Mouse (Mus musculus): Measurements from ENCODE around the gene Fars2. TPM values are rescaled to one million over a fixed set of nuclear protein-coding genes. Genes with fewer than 3 reads are reported as not detected.
"Not testable (repeated sequence)": the region's sequence is repeated elsewhere in the genome, so short reads cannot be mapped to it uniquely, and the experiment has no call there.

Gene Fars2
- polyA plus RNA-seq, 1 experiment from 2014 or later, result 24.6 TPM

DNA sequence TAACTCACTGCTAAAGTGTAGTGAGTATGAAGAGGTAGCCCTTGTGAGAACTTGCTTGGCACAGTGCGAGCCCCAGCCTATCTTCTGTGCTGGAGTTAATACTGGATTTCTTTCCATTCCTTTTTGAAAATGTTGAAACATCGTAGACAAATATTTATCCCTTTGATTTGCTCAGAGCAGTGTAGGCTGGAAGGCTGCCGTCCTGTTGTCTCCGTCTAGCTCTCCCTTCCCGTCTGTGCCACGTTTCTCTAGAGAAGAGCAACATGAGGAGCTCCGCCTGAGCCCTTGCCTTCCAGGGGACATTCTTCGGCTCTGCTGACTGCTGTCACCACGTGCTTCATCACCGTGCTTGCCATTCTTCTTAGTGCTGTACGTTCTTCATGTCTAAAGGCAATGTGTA is 234.3 kb downstream of the Fars2 start:
- 85% methylated on average over 11 of the region's 11 CpGs for WGBS
- Histone ChIP-seq H3K4me1 (no peaks in the 10 kb centered on the region), H3K9ac (replicated peaks) (no peak overlapping the region), H3K36me3 (no peaks in the 10 kb centered on the region), H3K9me3 (replicated peaks) (no peaks in the 10 kb centered on the region), H3K4me2 (no peak overlapping the region), H3K27me3 (replicated peaks) (no peaks in the 10 kb centered on the region), H3K27ac (replicated peaks) (no peak overlapping the region), H3K4me3 (replicated peaks) (no peak overlapping the region)
- ATAC-seq (ENCODE audit: low FRiP score), result no peak

DNA sequence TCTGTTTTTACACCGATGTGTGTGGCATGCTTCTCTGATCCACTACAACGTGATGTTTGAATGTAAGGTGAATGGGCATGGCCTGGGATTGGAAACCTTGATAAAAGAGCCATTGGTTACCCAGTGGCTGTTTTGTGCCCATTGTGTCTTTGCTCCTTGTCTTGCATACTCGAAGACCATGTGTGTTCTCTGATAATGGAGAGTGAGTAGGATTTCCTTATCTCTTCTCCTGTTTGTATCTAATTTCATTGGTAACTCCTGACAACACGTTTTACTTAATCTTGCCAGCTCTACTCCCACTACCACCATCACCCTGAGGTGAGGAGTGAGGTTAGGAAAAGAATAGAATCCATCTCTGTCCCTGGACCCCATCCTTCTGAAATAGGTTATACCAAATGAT is 240.3 kb downstream of the Fars2 start:
- ATAC-seq (ENCODE audit: low FRiP score), result no peak
- H3K4me3 ChIP-seq (replicated peaks), result no peak overlapping the region
- H3K9me3 ChIP-seq (replicated peaks), result no peaks in the 10 kb centered on the region
- H3K4me1 ChIP-seq, result no peaks in the 10 kb centered on the region; the same call in 1 of the 2 replicates
- no peak overlapping the region for H3K4me2 ChIP-seq
- no peaks in the 10 kb centered on the region for H3K36me3 ChIP-seq
- 91% methylated on average over 4 of the region's 4 CpGs for WGBS
- H3K9ac ChIP-seq (replicated peaks), result no peak overlapping the region
- H3K27me3 ChIP-seq (replicated peaks), result no peaks in the 10 kb centered on the region
- H3K27ac ChIP-seq (replicated peaks), result no peak overlapping the region

DNA sequence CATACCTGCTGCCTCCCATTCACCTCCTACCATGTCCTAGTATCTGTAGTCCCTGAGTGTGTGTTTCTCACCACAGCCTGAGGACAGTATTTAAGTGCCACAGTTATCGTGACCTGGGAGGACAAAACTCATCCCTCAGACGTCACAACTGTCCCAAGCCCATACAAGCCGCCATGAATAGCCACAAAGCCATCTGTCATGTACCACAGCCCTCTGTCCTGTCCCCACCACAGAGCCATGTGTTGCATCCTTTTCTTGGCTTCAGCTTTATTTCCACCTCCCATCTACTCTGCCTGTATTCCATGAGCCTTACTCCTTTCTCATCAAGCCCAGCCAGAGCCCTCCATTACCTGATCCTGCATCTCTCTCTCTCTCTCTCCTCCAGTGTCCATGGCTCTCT is 244.2 kb downstream of the Fars2 start:
- Histone ChIP-seq H3K4me2 (no peak overlapping the region), H3K27me3 (replicated peaks) (no peaks in the 10 kb centered on the region), H3K9me3 (replicated peaks) (no peaks in the 10 kb centered on the region), H3K27ac (replicated peaks) (no peak overlapping the region), H3K9ac (replicated peaks) (no peak overlapping the region), H3K4me1 (peaks cover 3% of the 10 kb centered on the region; the same call in 1 of the 2 replicates), H3K36me3 (no peaks in the 10 kb centered on the region), H3K4me3 (replicated peaks) (no peak overlapping the region)
- 91% methylated on average over 3 of the region's 3 CpGs for WGBS
- ATAC-seq (ENCODE audit: low FRiP score), result no peak

DNA sequence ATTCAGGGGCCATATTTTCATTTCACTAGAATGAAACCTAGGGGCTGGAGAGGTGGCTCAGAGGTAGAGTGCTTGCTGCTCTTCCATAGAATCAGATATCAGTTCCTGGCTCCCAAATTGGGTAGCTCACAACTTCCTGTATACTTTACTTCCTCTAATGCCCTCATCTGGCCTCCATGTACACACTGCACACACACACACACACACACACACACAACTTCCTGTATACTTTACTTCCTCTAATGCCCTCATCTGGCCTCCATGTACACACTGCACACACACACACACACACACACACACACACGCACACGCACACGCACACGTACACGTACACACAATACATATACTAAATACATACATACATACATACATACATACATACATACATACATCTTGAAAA is 248.5 kb downstream of the Fars2 start:
- not testable (repeated sequence) for H3K36me3 ChIP-seq; H3K9me3 ChIP-seq (replicated peaks); H3K4me1 ChIP-seq; H3K27ac ChIP-seq (replicated peaks); ATAC-seq (ENCODE audit: low FRiP score); H3K27me3 ChIP-seq (replicated peaks); H3K4me2 ChIP-seq; H3K9ac ChIP-seq (replicated peaks); H3K4me3 ChIP-seq (replicated peaks)
- WGBS, result 97% methylated on average over 5 of the region's 5 CpGs

DNA sequence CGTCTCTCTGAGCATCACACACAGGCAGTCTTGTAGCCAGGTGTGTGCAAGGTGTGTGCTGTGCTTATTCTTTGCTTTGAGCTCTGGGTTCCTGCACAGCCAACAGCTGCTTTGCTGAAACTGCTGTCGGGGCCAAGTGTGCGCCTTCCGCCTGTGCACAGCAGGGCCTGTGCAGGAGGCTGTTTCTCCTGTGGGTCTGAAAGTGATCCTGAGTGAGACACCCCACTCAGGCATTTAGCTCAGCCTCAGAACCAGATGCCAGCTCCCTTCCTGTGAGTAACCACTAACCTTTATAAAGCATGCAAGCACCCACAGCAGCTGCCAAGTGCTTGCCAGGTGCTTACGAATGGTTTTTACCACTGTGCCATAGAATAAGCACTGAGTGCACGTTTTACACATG is 249.1 kb downstream of the Fars2 start:
- no peak for ATAC-seq (ENCODE audit: low FRiP score)
- no peak overlapping the region for H3K9ac ChIP-seq (replicated peaks)
- H3K4me2 ChIP-seq, result no peak overlapping the region
- no peak overlapping the region for H3K4me3 ChIP-seq (replicated peaks)
- H3K4me1 ChIP-seq, result peaks cover 9% of the 10 kb centered on the region; the same call in 1 of the 2 replicates
- H3K27me3 ChIP-seq (replicated peaks), result no peaks in the 10 kb centered on the region
- no peaks in the 10 kb centered on the region for H3K36me3 ChIP-seq
- 81% methylated on average over 6 of the region's 6 CpGs for WGBS
- no peaks in the 10 kb centered on the region for H3K9me3 ChIP-seq (replicated peaks)
- H3K27ac ChIP-seq (replicated peaks), result 0 out of 2 replicates have a peak overlapping the region, but pooled peaks have one; percentile 9

DNA sequence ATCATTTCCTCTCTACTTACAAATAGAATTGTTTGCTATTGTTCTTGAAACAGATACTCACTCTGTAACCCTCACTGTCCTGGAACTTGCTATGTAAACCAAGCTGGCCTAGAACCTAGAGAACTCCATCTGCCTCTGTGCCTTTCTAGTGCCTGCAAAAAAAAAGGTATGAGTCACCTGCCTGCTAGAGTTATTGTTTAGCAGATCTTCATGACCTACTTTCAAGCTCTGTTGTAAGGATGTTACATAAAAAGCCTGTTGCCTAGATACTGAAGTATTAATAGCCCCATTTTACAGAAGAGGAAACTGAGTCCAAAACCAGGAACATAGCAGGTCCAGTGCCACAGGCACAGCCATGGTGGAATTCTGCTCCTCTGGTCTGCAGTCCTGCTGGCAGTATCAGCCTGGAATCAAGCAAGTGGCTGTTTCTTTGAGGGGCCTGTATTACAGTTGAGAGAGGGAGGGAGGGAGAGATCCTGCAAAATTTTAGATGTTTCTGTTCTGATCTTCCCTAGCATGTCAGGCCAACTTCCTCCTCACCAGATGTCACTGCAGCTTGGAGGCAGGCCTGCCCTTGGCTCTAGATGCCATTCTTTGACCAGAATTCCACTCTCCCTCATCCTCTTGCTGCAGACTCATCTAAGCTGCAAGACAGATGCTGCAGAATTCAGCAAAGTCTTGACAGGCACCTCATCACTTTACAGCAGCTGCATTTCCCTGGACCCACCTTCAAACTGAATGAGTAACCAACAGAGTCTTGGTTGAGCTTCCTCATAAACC is 250.7 kb downstream of the Fars2 start:
- no peak overlapping the region for H3K4me2 ChIP-seq
- H3K27ac ChIP-seq (replicated peaks), result no peak overlapping the region
- H3K27me3 ChIP-seq (replicated peaks), result no peaks in the 10 kb centered on the region
- H3K9ac ChIP-seq (replicated peaks), result no peak overlapping the region
- H3K36me3 ChIP-seq, result no peaks in the 10 kb centered on the region
- ATAC-seq (ENCODE audit: low FRiP score), result no peak
- H3K4me1 ChIP-seq, result peaks cover 9% of the 10 kb centered on the region; the same call in 1 of the 2 replicates
- H3K4me3 ChIP-seq (replicated peaks), result no peak overlapping the region
- no peaks in the 10 kb centered on the region for H3K9me3 ChIP-seq (replicated peaks)

DNA sequence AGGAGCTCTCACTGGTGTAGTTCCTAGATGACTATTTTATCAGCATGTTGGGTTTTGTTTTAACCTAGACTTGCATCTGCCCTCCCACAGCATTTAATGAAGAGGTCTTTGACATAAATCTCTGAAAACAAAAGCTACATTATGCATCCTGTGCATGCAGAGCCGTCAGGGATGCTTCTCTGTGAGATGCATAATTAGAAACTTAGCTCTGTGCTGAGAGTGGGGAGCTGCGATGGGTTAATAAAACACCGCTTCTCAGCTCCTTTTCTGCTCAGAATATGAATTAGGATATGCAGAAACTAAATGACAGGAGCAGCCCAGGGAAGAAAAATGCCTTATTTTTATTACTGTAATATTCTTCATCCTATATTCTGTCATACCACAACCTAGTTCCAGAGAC is 251.6 kb downstream of the Fars2 start:
- Histone ChIP-seq H3K9me3 (replicated peaks) (no peaks in the 10 kb centered on the region), H3K4me3 (replicated peaks) (no peak overlapping the region), H3K27ac (replicated peaks) (no peak overlapping the region), H3K36me3 (no peaks in the 10 kb centered on the region), H3K4me2 (no peak overlapping the region), H3K4me1 (peaks cover 9% of the 10 kb centered on the region; the same call in 1 of the 2 replicates), H3K9ac (replicated peaks) (no peak overlapping the region), H3K27me3 (replicated peaks) (no peaks in the 10 kb centered on the region)
- ATAC-seq (ENCODE audit: low FRiP score), result peak; percentile 83
- 20% methylated on average over 3 of the region's 3 CpGs for WGBS

DNA sequence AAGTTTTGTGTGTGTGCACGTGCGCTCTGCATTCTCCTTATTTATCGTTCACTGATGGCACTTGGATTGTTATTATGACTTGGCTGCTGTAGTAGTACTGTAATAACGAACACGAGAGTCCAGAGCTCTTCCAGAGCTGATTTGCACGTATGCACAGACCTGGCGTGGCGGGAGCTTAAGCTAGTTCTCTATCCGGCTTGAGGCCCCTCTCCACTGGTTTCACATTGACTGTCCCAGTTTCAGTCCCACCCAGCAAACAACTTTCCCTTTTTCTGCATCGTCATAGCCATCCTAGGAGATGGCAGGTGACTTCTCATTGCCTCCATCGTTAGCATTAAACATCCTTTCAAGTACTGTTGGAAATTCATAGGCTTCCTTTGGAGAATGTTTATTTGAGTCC is 252.2 kb downstream of the Fars2 start:
- WGBS, result 59% methylated on average over 11 of the region's 11 CpGs
- H3K27ac ChIP-seq (replicated peaks), result no peak overlapping the region
- no peak overlapping the region for H3K4me3 ChIP-seq (replicated peaks)
- no peaks in the 10 kb centered on the region for H3K9me3 ChIP-seq (replicated peaks)
- H3K4me1 ChIP-seq, result peaks cover 9% of the 10 kb centered on the region; the same call in 1 of the 2 replicates
- no peaks in the 10 kb centered on the region for H3K36me3 ChIP-seq
- no peak overlapping the region for H3K4me2 ChIP-seq
- H3K27me3 ChIP-seq (replicated peaks), result no peaks in the 10 kb centered on the region
- H3K9ac ChIP-seq (replicated peaks), result no peak overlapping the region
- ATAC-seq (ENCODE audit: low FRiP score), result no peak

DNA sequence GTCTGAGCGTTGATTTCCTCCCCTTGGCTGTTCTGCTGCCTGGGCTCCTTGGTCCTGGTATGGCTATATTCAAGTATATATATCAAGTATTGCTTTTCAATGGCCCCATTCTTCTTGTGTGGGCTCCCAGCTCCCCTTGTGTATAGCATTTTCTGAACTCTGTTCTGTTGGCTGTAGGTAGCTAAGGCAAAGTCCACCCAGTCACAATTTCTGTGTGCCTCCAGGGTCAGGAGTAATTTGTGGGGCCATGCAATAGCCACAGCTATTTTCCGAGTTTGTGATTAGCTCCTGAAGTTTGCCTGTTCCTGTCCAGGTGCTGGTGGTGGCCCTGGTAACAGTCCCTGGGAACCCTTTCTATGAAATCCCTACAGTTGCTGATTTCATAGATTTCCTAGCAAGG is 266.0 kb downstream of the Fars2 start:
- no peaks in the 10 kb centered on the region for H3K4me1 ChIP-seq
- H3K9me3 ChIP-seq (replicated peaks), result no peaks in the 10 kb centered on the region
- no peak for ATAC-seq (ENCODE audit: low FRiP score)
- no peak overlapping the region for H3K4me3 ChIP-seq (replicated peaks)
- H3K27ac ChIP-seq (replicated peaks), result no peak overlapping the region
- H3K9ac ChIP-seq (replicated peaks), result no peak overlapping the region
- H3K27me3 ChIP-seq (replicated peaks), result no peaks in the 10 kb centered on the region
- H3K36me3 ChIP-seq, result no peaks in the 10 kb centered on the region
- no peak overlapping the region for H3K4me2 ChIP-seq
- WGBS, result 72% methylated on average over 2 of the region's 2 CpGs

DNA sequence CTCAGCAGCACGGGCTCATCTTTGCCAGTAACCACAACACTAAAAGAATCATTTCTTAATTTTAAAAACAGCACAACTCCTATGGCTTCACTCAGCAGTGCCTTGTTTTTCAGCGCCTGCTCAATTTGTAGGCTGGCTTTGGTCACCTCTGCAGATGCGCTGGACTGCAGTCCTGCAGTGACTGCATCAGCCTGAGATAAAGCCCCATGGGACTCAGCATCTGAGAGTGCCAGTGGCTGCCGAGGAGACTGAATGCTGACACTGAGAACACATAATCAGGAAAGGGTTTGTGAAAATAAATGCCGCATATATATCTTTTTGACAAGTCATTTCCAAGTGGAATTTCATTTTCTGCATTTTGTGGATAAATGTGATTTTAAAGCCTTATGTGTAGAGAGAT is 268.9 kb downstream of the Fars2 start:
- WGBS, result 62% methylated on average over 5 of the region's 5 CpGs
- peak overlapping the region; percentile 58 for H3K27ac ChIP-seq (replicated peaks)
- H3K4me1 ChIP-seq, result no peaks in the 10 kb centered on the region
- H3K27me3 ChIP-seq (replicated peaks), result no peaks in the 10 kb centered on the region
- no peaks in the 10 kb centered on the region for H3K36me3 ChIP-seq
- H3K4me3 ChIP-seq (replicated peaks), result no peak overlapping the region
- H3K9ac ChIP-seq (replicated peaks), result no peak overlapping the region
- ATAC-seq (ENCODE audit: low FRiP score), result no peak
- H3K4me2 ChIP-seq, result no peak overlapping the region
- H3K9me3 ChIP-seq (replicated peaks), result no peaks in the 10 kb centered on the region

DNA sequence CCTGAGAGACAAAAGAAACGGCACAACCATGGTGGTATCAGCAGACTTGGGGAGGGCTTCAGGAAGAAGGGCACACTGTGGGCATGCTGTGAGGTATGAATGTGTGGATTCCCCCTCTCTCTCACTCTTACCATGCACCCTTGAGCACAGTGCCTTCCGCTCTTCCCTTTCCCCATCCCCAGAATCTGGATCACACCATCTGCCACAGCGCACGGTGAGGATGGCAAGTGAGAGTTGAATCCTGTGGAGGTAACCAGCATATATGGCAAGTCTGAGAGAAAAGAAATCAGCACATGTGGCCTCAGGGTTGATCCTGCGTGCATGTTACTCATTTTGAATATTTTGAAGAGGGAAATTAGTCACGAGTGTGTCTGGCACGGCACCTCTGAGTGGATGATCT is 274.7 kb downstream of the Fars2 start:
- Histone ChIP-seq H3K9ac (replicated peaks) (no peak overlapping the region), H3K4me2 (no peak overlapping the region), H3K27ac (replicated peaks) (no peak overlapping the region), H3K27me3 (replicated peaks) (no peaks in the 10 kb centered on the region), H3K9me3 (replicated peaks) (no peaks in the 10 kb centered on the region), H3K36me3 (no peaks in the 10 kb centered on the region), H3K4me1 (no peaks in the 10 kb centered on the region), H3K4me3 (replicated peaks) (no peak overlapping the region)
- 76% methylated on average over 7 of the region's 7 CpGs for WGBS
- ATAC-seq (ENCODE audit: low FRiP score), result no peak

DNA sequence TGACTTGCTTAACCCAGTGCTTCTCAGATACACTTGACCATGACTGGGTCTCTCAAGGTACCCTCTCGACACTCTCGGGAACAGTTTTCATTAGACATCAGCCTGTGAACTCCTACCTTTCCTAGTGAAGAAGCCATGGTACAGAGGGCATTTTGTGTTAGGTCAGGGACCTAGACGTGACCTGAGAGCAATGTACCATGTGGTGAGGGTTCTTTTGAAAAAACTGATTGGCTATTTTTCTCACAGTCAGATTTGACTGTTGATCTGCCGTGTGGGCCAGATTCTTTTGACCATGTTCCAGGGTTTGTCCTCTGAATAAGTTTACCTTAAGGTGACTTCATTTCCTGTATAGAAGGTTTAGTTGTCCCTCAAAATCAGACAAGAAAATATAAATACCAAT is 275.5 kb downstream of the Fars2 start:
- H3K4me1 ChIP-seq, result no peaks in the 10 kb centered on the region
- H3K27ac ChIP-seq (replicated peaks), result no peak overlapping the region
- no peak overlapping the region for H3K4me2 ChIP-seq
- no peak for ATAC-seq (ENCODE audit: low FRiP score)
- H3K4me3 ChIP-seq (replicated peaks), result no peak overlapping the region
- H3K9me3 ChIP-seq (replicated peaks), result no peaks in the 10 kb centered on the region
- WGBS, result 92% methylated on average over 4 of the region's 4 CpGs
- no peaks in the 10 kb centered on the region for H3K36me3 ChIP-seq
- H3K27me3 ChIP-seq (replicated peaks), result no peaks in the 10 kb centered on the region
- H3K9ac ChIP-seq (replicated peaks), result no peak overlapping the region
